Mouse (Mus musculus) stomach, embryonic 14.5 days (tissue): Measurements from ENCODE around the gene Esrp2. TPM values are rescaled to one million over a fixed set of nuclear protein-coding genes. Genes with fewer than 3 reads are reported as not detected.

Source experiments
- ATAC-seq: fragments of 200-750 bp; cut with Nextera tagmentation; 2 replicates; pipeline ENCODE4 v1.8.0; 2017; ENCODE audit warnings: low read depth, moderate TSS enrichment; ENCODE audit not compliant: insufficient number of reproducible peaks, insufficient read depth, low FRiP score
- H3K27ac ChIP-seq: fragments of 300-500 bp; sonication (generic); 2 replicates; pipeline ENCODE4 v1.5.1; 2014; ENCODE audit warnings: mild to moderate bottlenecking, low read length, moderate library complexity, mixed read lengths
- H3K27me3 ChIP-seq: fragments of 300-500 bp; sonication (generic); 2 replicates; pipeline ENCODE4 v1.6.1; 2014; ENCODE audit warnings: low read length, control low read depth, mixed read lengths; ENCODE audit not compliant: control insufficient read depth, insufficient read depth
- H3K36me3 ChIP-seq: fragments of 300-500 bp; sonication (generic); 2 replicates; pipeline ENCODE4 v1.6.1; 2014; ENCODE audit warnings: mild to moderate bottlenecking, control low read depth, low read length, moderate library complexity, mixed read lengths; ENCODE audit not compliant: control insufficient read depth, insufficient read depth
- H3K4me1 ChIP-seq: fragments of 300-500 bp; sonication (generic); 2 replicates; pipeline ENCODE4 v1.6.1; 2014; ENCODE audit warnings: low read length, control low read depth, mixed read lengths; ENCODE audit not compliant: control insufficient read depth, insufficient read depth
- H3K4me2 ChIP-seq: fragments of 300-500 bp; sonication (generic); replicated peaks from 2 replicates; pipeline ENCODE4 v1.6.1; 2014; ENCODE audit warnings: low read depth, low read length, control low read depth
- H3K4me3 ChIP-seq: fragments of 300-500 bp; sonication (generic); 2 replicates; pipeline ENCODE4 v1.5.1; 2014; ENCODE audit warnings: low read depth, low read length, control low read depth
- H3K9ac ChIP-seq: fragments of 300-500 bp; sonication (generic); replicated peaks from 2 replicates; pipeline ENCODE4 v1.6.1; 2014; ENCODE audit warnings: low read depth, mild to moderate bottlenecking, control low read depth, low read length, moderate library complexity, mixed read lengths
- H3K9me3 ChIP-seq: fragments of 300-500 bp; sonication (generic); 2 replicates; pipeline ENCODE4 v1.6.1; 2016; ENCODE audit warnings: low read depth, low read length, control low read depth; ENCODE audit not compliant: control insufficient read depth
- WGBS: fragments of 180-500 bp; shearing (Covaris S2); extraction: QIAGEN DNeasy Blood & Tissue Kit; methylation state at CpG from one replicate; pipeline ENCODE4 v1.1.7; 2014; 5-methylcytosine and 5-hydroxymethylcytosine counted together
- polyA plus RNA-seq: library from polyadenylated mRNA; unstranded; fragments of >200 nt; fragmentation: Nextera tagmentation; extraction: Ambion mirVana; gene quantifications from 2 replicates; pipeline ENCODE4 v1.2.1, GENCODE M21; 2014

The Esrp2 gene
- polyA plus RNA-seq, 1 experiment from 2014 or later: 30.0 TPM

GRCm38 (mm10) chr8:106126055-106126454 is 10.7 kb downstream of the Esrp2 start:
- H3K9ac ChIP-seq: no peak overlapping the region
- peaks cover 38% of the 10 kb centered on the region for H3K36me3 ChIP-seq
- H3K9me3 ChIP-seq: no peaks in the 10 kb centered on the region
- no peak overlapping the region for H3K4me2 ChIP-seq
- no peak overlapping the region for H3K27ac ChIP-seq
- no peak overlapping the region for H3K4me3 ChIP-seq
- no peaks in the 10 kb centered on the region for H3K4me1 ChIP-seq
- H3K27me3 ChIP-seq: no peaks in the 10 kb centered on the region
- ATAC-seq: no peak
- WGBS: 100% methylated on average over 1 of the region's 1 CpGs

- Histone ChIP-seq H3K4me2 (no peak overlapping the region), H3K27me3 (no peaks in the 10 kb centered on the region), H3K9me3 (no peaks in the 10 kb centered on the region), H3K36me3 (peaks cover 21% of the 10 kb centered on the region; the same call in 1 of the 2 replicates), H3K9ac (no peak overlapping the region), H3K4me1 (no peaks in the 10 kb centered on the region), H3K4me3 (no peak overlapping the region), H3K27ac (no peak overlapping the region)
- no peak for ATAC-seq
- WGBS: 82% methylated on average over 3 of the region's 3 CpGs
These were observed 13.3 kb downstream of the Esrp2 start for GRCm38 (mm10) chr8:106123443-106123842.

- Histone ChIP-seq H3K9ac (no peak overlapping the region), H3K36me3 (peaks cover 18% of the 10 kb centered on the region; the same call in 1 of the 2 replicates), H3K4me2 (no peak overlapping the region), H3K27ac (no peak overlapping the region), H3K4me3 (no peak overlapping the region), H3K9me3 (no peaks in the 10 kb centered on the region), H3K27me3 (no peaks in the 10 kb centered on the region), H3K4me1 (no peaks in the 10 kb centered on the region)
- 89% methylated on average over 3 of the region's 3 CpGs for WGBS
- ATAC-seq: no peak
These were observed 20.9 kb downstream of the Esrp2 start for GRCm38 (mm10) chr8:106115897-106116296.

- Histone ChIP-seq H3K4me1 (no peaks in the 10 kb centered on the region), H3K9ac (no peak overlapping the region), H3K27ac (no peak overlapping the region), H3K4me3 (no peak overlapping the region), H3K4me2 (no peak overlapping the region), H3K36me3 (peaks cover 31% of the 10 kb centered on the region), H3K9me3 (no peaks in the 10 kb centered on the region), H3K27me3 (no peaks in the 10 kb centered on the region)
- WGBS: 84% methylated on average over 1 of the region's 1 CpGs
- ATAC-seq: no peak
These were observed 24.3 kb downstream of the Esrp2 start for GRCm38 (mm10) chr8:106112514-106112913.

GRCm38 (mm10) chr8:106112041-106112440 is 24.7 kb downstream of the Esrp2 start:
- no peak overlapping the region for H3K4me2 ChIP-seq
- no peak overlapping the region for H3K9ac ChIP-seq
- ATAC-seq: no peak
- no peaks in the 10 kb centered on the region for H3K27me3 ChIP-seq
- H3K27ac ChIP-seq: no peak overlapping the region
- no peaks in the 10 kb centered on the region for H3K9me3 ChIP-seq
- H3K36me3 ChIP-seq: peaks cover 28% of the 10 kb centered on the region
- 87% methylated on average over 2 of the region's 2 CpGs for WGBS
- no peaks in the 10 kb centered on the region for H3K4me1 ChIP-seq
- no peak overlapping the region for H3K4me3 ChIP-seq

GRCm38 (mm10) chr8:106108729-106109128 is 28.0 kb downstream of the Esrp2 start:
- WGBS: 91% methylated on average over 3 of the region's 3 CpGs
- H3K36me3 ChIP-seq: peaks cover 25% of the 10 kb centered on the region
- H3K4me1 ChIP-seq: no peaks in the 10 kb centered on the region
- no peak overlapping the region for H3K4me2 ChIP-seq
- H3K9me3 ChIP-seq: no peaks in the 10 kb centered on the region
- H3K27me3 ChIP-seq: no peaks in the 10 kb centered on the region
- no peak for ATAC-seq
- H3K27ac ChIP-seq: no peak overlapping the region
- H3K4me3 ChIP-seq: no peak overlapping the region
- H3K9ac ChIP-seq: no peak overlapping the region

GRCm38 (mm10) chr8:106108080-106108479 is 28.7 kb downstream of the Esrp2 start:
- Histone ChIP-seq H3K27me3 (no peaks in the 10 kb centered on the region), H3K4me3 (no peak overlapping the region), H3K27ac (no peak overlapping the region), H3K9ac (no peak overlapping the region), H3K36me3 (peaks cover 29% of the 10 kb centered on the region), H3K9me3 (no peaks in the 10 kb centered on the region), H3K4me2 (no peak overlapping the region), H3K4me1 (no peaks in the 10 kb centered on the region)
- WGBS: 95% methylated on average over 4 of the region's 4 CpGs
- no peak for ATAC-seq

GRCm38 (mm10) chr8:106106193-106106592 is 30.6 kb downstream of the Esrp2 start:
- H3K27ac ChIP-seq: no peak overlapping the region
- no peak overlapping the region for H3K4me2 ChIP-seq
- H3K4me1 ChIP-seq: no peaks in the 10 kb centered on the region
- H3K9ac ChIP-seq: no peak overlapping the region
- WGBS: 80% methylated on average over 1 of the region's 1 CpGs
- no peaks in the 10 kb centered on the region for H3K9me3 ChIP-seq
- H3K27me3 ChIP-seq: no peaks in the 10 kb centered on the region
- H3K36me3 ChIP-seq: peaks cover 40% of the 10 kb centered on the region
- no peak for ATAC-seq
- no peak overlapping the region for H3K4me3 ChIP-seq

- Histone ChIP-seq H3K9ac (no peak overlapping the region), H3K4me1 (no peaks in the 10 kb centered on the region), H3K4me3 (no peak overlapping the region), H3K27ac (no peak overlapping the region), H3K4me2 (no peak overlapping the region), H3K27me3 (no peaks in the 10 kb centered on the region), H3K9me3 (no peaks in the 10 kb centered on the region), H3K36me3 (peaks cover 43% of the 10 kb centered on the region)
- ATAC-seq: no peak
- 87% methylated on average over 2 of the region's 2 CpGs for WGBS
These were observed 32.9 kb downstream of the Esrp2 start for GRCm38 (mm10) chr8:106103888-106104287.
